Comparison of ENCODE assay signal across 27 mouse cellular contexts in the genomic region with DNA sequence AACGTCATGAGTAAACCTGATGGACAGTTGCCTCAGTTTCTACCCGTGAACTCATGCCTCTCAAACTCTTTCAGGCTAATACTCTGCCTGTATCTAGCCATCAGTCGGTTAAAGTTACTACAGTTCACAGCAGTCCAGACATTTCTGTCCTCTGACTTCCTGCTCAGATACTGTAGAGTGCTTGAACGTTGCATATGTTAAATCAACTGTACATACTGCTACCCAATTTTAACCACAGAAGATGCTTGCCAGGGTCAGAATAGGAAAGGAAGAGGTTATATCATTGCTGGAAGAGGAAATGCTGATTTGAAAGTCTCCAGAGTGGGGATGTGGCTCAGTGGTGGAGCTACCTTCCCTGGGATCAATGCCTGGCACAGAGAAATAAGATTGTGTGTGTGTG. TPM values are rescaled to one million over a fixed set of nuclear protein-coding genes. Genes with fewer than 3 reads are reported as not detected.
DNase-seq lines count a peak whose midpoint lies in the region; ATAC-seq and TF ChIP-seq lines count a peak whose summit lies in the region.
"Had no signal": no experiment of that assay in that cellular context is flagged by ENCODE, and none has a peak within 500 bp of the region (broad histone marks: within the 10 kb centered on the region; RNA-seq: fewer than 3 reads in every experiment).

No protein-coding gene starts in this region.

- intact Hi-C loops in heart, postnatal 10 days (cut with DNase I) = no loop called here

- no peak for TF ChIP-seq CTCF in MEL (IDR thresholded peaks at IDR 0.05 in 2 of 3, conservative IDR thresholded peaks at IDR 0.05 in 1 of 3; ENCODE audit: control insufficient read depth in 1 of 3, insufficient read depth in 1 of 3, low read depth in 2 of 3, low read length in 3 of 3, poor library complexity in 1 of 3, severe bottlenecking in 1 of 3)

- no peak overlapping the region for H3K4me3 ChIP-seq in MEL (ENCODE audit: control insufficient read depth in 1 of 2, insufficient read depth in 1 of 2, low read depth in 2 of 2, low read length in 2 of 2)
- H3K4me3 ChIP-seq: embryonic facial prominence, embryonic 10.5 days; embryonic facial prominence, embryonic 13.5 days; erythroblast, embryonic 14.5 days; forebrain, embryonic 12.5 days; forebrain, embryonic 15.5 days; heart, adult 2 months; heart, embryonic 10.5 days had no signal

- TF ChIP-seq RAD21 in MEL (IDR thresholded peaks at IDR 0.05; ENCODE audit: low read depth, low read length) = no peak; the same call in 1 of the 2 replicates

- peak; percentile 71 for ATAC-seq in granulocyte monocyte progenitor cell, adult 5-6 weeks (replicated peaks; ENCODE audit: poor library complexity, severe bottlenecking)
- peak; percentile 50 for ATAC-seq in megakaryocyte progenitor cell, adult 5-6 weeks (replicated peaks; ENCODE audit: poor library complexity)
- ATAC-seq: CD4-positive, CD25-positive, alpha-beta regulatory T cell, adult 4 months; forebrain, embryonic 15.5 days; hindbrain, postnatal 0 days; inflammation-experienced regulatory T-cells, adult 6 months had no signal

- H3K9ac ChIP-seq in MEL (ENCODE audit: control insufficient read depth, low read depth, low read length, poor library complexity, severe bottlenecking) = no peak overlapping the region
- H3K9ac ChIP-seq: embryonic facial prominence, embryonic 13.5 days; forebrain, embryonic 12.5 days; forebrain, embryonic 15.5 days; hindbrain, embryonic 14.5 days had no signal

- no peaks in the 10 kb centered on the region for H3K79me2 ChIP-seq in MEL (ENCODE audit: control insufficient read depth, insufficient read depth, low read length, poor library complexity)

- TF ChIP-seq EP300 in MEL (IDR thresholded peaks at IDR 0.05; ENCODE audit: low read depth in 1 of 2, low read length in 2 of 2) = peak in 1 of 2 experiments; percentile 29; a peak in 2 of 4 replicates

- H3K36me3 ChIP-seq in MEL (ENCODE audit: control insufficient read depth in 1 of 2, insufficient read depth in 2 of 2, low read length in 2 of 2) = peaks cover 2 to 16% of the 10 kb centered on the region in 2 experiments; a peak in 2 of 4 replicates

- no peaks in the 10 kb centered on the region for H3K9me3 ChIP-seq in MEL (replicated peaks; ENCODE audit: insufficient read depth, low read length)
- H3K9me3 ChIP-seq: embryonic facial prominence, embryonic 10.5 days; embryonic facial prominence, embryonic 13.5 days; forebrain, embryonic 12.5 days; forebrain, embryonic 15.5 days; heart, embryonic 10.5 days had no signal

- DNase-seq in 416B (ENCODE audit: low read depth) (peak; percentile 54), MEL (ENCODE audit: low read depth, low spot score) (peak; percentile 62)
- DNase-seq in heart, postnatal 10 days = no peak
- DNase-seq in lung, postnatal 36 days = no peak
- no peak for DNase-seq in lung, postnatal 25 days (ENCODE audit: low spot score)
- DNase-seq: adrenal gland, adult 2 months; adrenal gland, postnatal 14 days; cerebellum, adult 11 months; cerebellum, adult 2 months; cerebellum, adult 9-11 months; cerebellum, postnatal 25 days; embryo, embryonic 11 days; gastrocnemius, postnatal 25 days; heart, adult 2 months; heart, postnatal 4 days had no signal

- TF ChIP-seq POLR2A in MEL (IDR thresholded peaks at IDR 0.05; ENCODE audit: control insufficient read depth in 1 of 2, insufficient read depth in 1 of 2, low read depth in 1 of 2, low read length in 2 of 2, poor library complexity in 1 of 2) = no peak

- H3K4me1 ChIP-seq in MEL (ENCODE audit: control insufficient read depth in 1 of 2, insufficient read depth in 2 of 2, low read length in 2 of 2) = peaks cover 0 to 16% of the 10 kb centered on the region in 2 experiments; a peak in 2 of 4 replicates
- H3K4me1 ChIP-seq: embryonic facial prominence, embryonic 13.5 days; forebrain, embryonic 15.5 days had no signal

- no peaks in the 10 kb centered on the region for H3K27me3 ChIP-seq in MEL (ENCODE audit: control insufficient read depth in 1 of 2, insufficient read depth in 2 of 2, low read length in 2 of 2)
- H3K27me3 ChIP-seq: embryonic facial prominence, embryonic 13.5 days; forebrain, embryonic 12.5 days; forebrain, embryonic 15.5 days had no signal

- peak overlapping the region; percentile 28; the same call in 1 of the 2 replicates for H3K27ac ChIP-seq in MEL (ENCODE audit: control insufficient read depth, low read depth, low read length)
- H3K27ac ChIP-seq: embryonic facial prominence, embryonic 10.5 days; embryonic facial prominence, embryonic 13.5 days; forebrain, embryonic 12.5 days; forebrain, embryonic 15.5 days; heart, adult 2 months; heart, embryonic 10.5 days; hindbrain, embryonic 14.5 days; hindbrain, postnatal 0 days had no signal

TF ChIP-seq in MEL, 35 proteins besides CTCF, POLR2A, EP300 and RAD21:
- TF ChIP-seq MYB (IDR thresholded peaks at IDR 0.05; ENCODE audit: low read depth, low read length) (no peak), SMC3 (IDR thresholded peaks at IDR 0.05; ENCODE audit: low read depth, low read length) (peak; percentile 15; the same call in 1 of the 2 replicates), HCFC1 (IDR thresholded peaks at IDR 0.05; ENCODE audit: low read depth, low read length) (no peak)

RNA-seq across cellular contexts. Expression of gene Rtca, which starts 24.7 kb away (rescaled TPM):
- 68.3 and 72.9 TPM in 2 replicates for total RNA-seq in MEL (2012; rRNA removed)
- polyA plus RNA-seq in MEL (2012; ENCODE audit: insufficient read depth in 1 of 2, insufficient read length in 2 of 2, low read depth in 1 of 2, low replicate concordance in 2 of 2, missing spikeins in 1 of 2) = 100 to 1,000 TPM in 1 of 2 experiments, 10 to 100 TPM in 1; 68.6 to 307 TPM
- 32.5 and 53.8 TPM in 2 replicates for total RNA-seq in granulocyte monocyte progenitor cell, adult 5-6 weeks (2014; fragmentation: Nextera tagmentation)
- total RNA-seq in granulocyte monocyte progenitor cell, adult 5-6 weeks (2017) = 31.3 and 46.7 TPM in 2 replicates
- 57.9 and 67.6 TPM in 2 replicates for total RNA-seq in megakaryocyte progenitor cell, adult 5-6 weeks (2015)
- 42.8 and 49.3 TPM in 2 replicates for total RNA-seq in megakaryocyte progenitor cell, adult 5-6 weeks (2017)
- 10 to 100 TPM; 24.3 to 25.7 TPM for total RNA-seq in heart, postnatal 10 days (2021)

RNA-seq across cellular contexts. Expression of gene Dbt, which starts 29.6 kb away (rescaled TPM):
- total RNA-seq in MEL (2012; rRNA removed) = 12.7 and 15.3 TPM in 2 replicates
- polyA plus RNA-seq in MEL (2012; ENCODE audit: insufficient read depth in 1 of 2, insufficient read length in 2 of 2, low read depth in 1 of 2, low replicate concordance in 2 of 2, missing spikeins in 1 of 2) = 10 to 100 TPM in 1 of 2 experiments, not detected in 1; 13.2 TPM
- total RNA-seq in granulocyte monocyte progenitor cell, adult 5-6 weeks (2014; fragmentation: Nextera tagmentation) = 19.1 and 19.5 TPM in 2 replicates
- 19.3 and 19.9 TPM in 2 replicates for total RNA-seq in granulocyte monocyte progenitor cell, adult 5-6 weeks (2017)
- total RNA-seq in megakaryocyte progenitor cell, adult 5-6 weeks (2015) = 16.7 and 17.8 TPM in 2 replicates
- 12.1 and 15.6 TPM in 2 replicates for total RNA-seq in megakaryocyte progenitor cell, adult 5-6 weeks (2017)
- total RNA-seq in heart, postnatal 10 days (2021) = 10 to 100 TPM; 23.4 to 31.7 TPM

RNA-seq across cellular contexts. Expression of gene Cdc14a, which starts 59.4 kb away (rescaled TPM):
- 2.6 and 2.7 TPM in 2 replicates for total RNA-seq in MEL (2012; rRNA removed)
- 1 to 10 TPM in 1 of 2 experiments, not detected in 1; 5.9 TPM for polyA plus RNA-seq in MEL (2012; ENCODE audit: insufficient read depth in 1 of 2, insufficient read length in 2 of 2, low read depth in 1 of 2, low replicate concordance in 2 of 2, missing spikeins in 1 of 2)
- total RNA-seq in granulocyte monocyte progenitor cell, adult 5-6 weeks (2014; fragmentation: Nextera tagmentation) = 29.2 and 58.3 TPM in 2 replicates
- total RNA-seq in granulocyte monocyte progenitor cell, adult 5-6 weeks (2017) = 22.3 and 25.2 TPM in 2 replicates
- total RNA-seq in megakaryocyte progenitor cell, adult 5-6 weeks (2015) = 26.7 and 28.5 TPM in 2 replicates
- 25.9 and 30.7 TPM in 2 replicates for total RNA-seq in megakaryocyte progenitor cell, adult 5-6 weeks (2017)
- total RNA-seq in heart, postnatal 10 days (2021) = 1 to 10 TPM; 5.2 to 6.5 TPM

Comparison
In these comparisons a context has a peak if more than half of its experiments do, and no peak if none do; other contexts are left out.
1. DNase-seq: peak in 416B (single experiment) and MEL (single experiment); none in heart, postnatal 10 days (0 of 2), lung, postnatal 36 days (single experiment) and lung, postnatal 25 days (single experiment).